Mouse (Mus musculus): ENCODE results near the gene Ppat.

DNA sequence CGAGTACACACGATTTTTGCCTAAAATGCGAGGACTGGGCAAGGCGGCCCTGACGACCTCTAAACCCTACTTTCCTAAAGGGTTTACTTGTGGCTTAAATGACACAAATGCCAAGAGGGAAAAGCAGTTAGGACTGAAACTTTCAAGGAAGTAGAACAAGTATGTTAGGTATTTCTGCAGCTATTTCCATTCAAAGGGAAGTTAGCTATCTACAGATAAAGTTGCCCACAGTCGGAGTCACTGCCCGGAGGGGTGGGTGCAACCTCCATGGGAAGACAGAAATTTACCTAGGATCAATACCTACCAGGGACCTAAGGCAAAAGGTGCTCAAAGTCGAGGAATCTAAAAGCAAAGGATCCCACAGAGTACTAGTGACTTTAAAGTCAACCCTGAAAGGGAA is 11.7 kb downstream of the Ppat start:
- TF ChIP-seq CTCF (IDR thresholded peaks at IDR 0.05 in 2 of 3, conservative IDR thresholded peaks at IDR 0.05 in 1 of 3; ENCODE audit: control insufficient read depth in 1 of 3, insufficient read depth in 1 of 3, low read depth in 2 of 3, low read length in 3 of 3, poor library complexity in 1 of 3, severe bottlenecking in 1 of 3) (no peak), ZNF384 (IDR thresholded peaks at IDR 0.05; ENCODE audit: low read depth, low read length) (no peak), CHD2 (IDR thresholded peaks at IDR 0.05; ENCODE audit: low read length) (no peak), TCF12 (IDR thresholded peaks at IDR 0.05; ENCODE audit: low read depth, low read length) (no peak), ZC3H11A (IDR thresholded peaks at IDR 0.05; ENCODE audit: low read depth, low read length) (no peak)
